Mouse (Mus musculus) ZHBTc4 (cell line): ENCODE results near the gene Mef2a.

Source experiments
- DNase-seq: peaks from one replicate; pipeline ENCODE4 v3.0.0-alpha.2; 2011; ENCODE audit warnings: low read depth, low spot score

Gene Mef2a

DNA sequence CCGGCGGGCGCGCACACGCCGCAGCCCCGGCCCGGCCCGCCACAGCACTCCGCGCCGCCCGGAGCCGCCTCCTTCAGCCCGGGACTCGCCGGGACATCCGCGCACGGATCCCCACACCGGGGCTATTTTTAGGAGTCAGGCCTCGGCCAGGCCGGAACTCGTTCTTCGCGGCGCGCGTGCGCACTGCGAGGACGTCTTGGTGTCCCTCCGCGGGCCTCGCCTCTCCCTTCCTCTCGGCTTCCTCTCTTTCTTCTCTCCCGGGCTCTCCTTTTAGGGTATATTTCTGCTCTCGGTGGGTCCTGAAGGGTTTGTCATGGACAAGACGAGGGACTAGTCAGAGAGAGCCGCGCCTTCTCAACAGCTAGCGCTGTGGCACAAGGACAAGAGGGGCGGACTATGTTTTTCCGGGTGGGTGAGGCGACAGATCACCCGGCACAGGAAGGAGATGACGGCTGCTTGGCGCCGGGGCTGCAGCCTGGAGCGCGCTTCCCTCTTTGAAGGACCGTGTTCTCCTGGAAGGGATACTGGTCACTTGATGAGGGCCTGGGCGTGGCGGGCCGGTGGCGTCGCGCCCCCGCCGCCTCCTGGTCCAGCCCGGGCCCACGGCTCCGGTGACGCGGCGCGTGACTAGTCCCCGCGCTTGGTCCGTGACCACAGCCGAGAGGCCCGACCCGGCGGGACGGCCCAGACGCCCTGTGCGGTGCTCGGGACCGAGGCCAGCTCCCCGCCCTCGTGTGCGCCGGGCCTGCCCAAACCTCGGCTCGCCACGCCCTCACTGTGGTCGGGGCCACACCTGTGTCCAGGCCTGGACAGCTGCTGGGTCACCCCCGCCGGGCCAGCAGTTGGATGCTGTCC lies at the start of gene Mef2a:
Gene Mef2a, minus strand, starts transcription at position 130 of the 855 bp plus-strand sequence.
- DNase-seq: peak; percentile 96

DNA sequence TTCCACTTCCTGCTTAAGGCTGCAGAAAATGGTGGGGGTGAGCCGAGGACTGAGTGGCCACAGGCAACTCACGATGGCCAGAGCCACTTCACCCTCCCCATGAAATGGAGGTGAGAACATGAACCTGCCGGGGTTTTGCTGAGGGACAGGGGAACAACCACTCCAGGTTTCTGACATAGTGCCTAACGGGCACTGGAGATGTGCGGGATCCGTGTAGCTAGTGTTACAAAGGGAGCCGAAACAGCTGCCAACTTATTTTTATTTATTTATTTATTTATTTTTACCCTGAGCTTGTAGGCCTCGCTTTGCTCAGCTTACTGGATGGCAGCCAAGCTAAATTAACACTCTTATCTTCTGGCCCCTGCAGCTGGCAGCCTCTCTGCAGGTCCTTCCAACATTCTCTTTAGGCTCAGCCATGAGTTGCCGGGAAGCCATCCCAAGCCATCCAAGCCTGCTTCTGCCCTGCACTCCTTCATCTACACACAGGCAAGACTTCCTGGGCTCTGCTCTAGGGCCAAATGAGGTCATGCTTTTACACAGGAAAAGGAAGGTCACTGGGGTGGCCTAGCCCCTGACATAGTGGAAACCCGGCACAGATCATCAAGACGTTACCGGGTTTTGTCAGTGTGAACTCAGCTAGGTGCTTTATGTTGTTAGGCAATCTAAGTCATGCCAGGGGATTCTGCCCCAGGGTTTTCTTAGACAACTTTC lies 49.0 kb upstream of the Mef2a start:
- no peak for DNase-seq

DNA sequence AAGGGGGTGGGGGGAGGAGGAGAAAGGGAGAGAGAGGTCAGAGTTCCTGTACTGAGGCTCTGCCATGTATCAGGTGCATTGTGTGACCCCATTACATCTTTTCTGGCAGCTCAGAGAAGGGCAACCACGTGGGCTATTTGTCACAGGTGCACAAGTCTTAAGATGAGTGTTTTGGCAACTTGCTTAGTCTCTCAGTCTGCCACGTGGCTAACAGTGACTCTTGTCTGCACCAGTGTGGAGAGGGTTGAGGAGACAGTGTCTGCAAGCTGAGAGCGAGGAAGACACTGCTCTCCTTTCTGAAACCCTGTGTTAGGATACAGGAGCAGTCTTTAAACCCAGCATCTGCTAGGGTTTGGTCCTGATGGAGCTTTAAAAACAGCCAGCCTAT lies 48.4 kb upstream of the Mef2a start:
- no peak for DNase-seq

DNA sequence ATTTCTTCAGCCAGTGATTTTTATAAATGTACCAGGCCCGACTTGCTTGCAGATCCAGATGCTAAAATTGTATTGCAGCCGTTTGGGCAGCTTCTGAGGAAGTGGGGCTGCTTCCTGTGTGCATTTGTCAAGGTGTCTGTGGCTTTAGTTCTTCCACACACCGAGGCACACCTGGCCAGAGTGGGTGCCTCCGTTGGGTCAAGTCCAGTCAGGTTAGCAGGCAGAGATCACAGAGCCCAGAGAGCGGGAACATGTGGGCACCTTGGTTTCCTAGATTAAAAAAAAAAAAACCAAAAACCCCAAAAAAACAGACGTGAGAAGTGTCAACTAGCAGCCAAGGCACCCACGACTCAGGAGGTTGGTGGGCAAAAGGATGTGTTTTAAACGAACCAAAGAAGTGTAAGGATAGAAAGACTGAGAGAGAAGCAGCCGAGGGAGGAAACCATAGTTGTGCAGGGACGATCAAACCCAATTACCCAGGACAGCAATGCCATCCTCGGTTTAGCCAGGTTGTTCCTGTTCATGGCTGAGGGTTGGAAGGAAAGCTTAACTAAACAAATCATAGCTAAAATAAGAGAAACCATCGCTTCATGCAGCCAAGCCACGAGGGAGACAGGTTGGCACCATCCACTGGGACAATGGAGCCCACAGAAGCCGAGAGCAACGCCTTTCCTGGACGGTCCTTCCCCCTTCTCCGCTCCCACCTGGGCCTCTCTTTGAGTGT lies 47.1 kb upstream of the Mef2a start:
- no peak for DNase-seq

DNA sequence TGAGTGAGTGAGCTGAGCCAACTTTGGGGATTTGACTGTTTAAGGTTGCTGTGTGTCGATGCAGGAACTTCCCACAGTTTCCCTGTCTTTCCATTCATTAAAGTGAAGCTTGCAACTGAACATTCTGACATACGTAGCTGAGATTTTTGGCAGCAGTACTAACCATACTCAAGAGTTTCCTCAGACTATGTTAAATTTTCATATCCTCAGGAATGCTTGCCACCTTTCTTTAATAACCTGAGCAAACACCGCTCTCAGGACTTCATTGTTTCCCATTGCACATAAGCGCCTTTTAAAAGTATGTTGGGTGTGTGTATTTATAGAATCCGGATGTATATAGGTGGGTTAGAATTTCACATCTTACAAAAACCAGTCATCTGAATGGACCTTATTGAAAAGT lies 45.5 kb upstream of the Mef2a start:
- DNase-seq: no peak

DNA sequence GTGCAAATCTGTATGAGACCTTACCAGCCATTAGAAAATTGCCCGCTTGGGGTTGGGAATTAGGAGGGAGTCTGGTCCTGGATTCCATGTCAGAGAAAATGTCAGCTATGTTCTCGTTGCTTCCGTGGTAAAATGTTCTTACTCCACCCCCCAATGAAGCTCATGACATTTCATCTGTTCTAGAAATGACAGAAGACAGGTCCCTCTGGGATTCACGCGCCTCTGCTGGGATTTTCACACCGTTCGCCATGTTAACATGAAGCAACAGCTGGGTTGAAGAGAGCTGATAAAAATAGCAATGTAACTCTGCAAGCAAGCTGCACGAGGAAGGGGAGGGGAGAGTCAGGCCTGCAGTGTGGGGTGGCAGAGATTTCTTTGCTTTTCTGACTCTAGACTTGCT lies 42.1 kb upstream of the Mef2a start:
- DNase-seq: no peak

DNA sequence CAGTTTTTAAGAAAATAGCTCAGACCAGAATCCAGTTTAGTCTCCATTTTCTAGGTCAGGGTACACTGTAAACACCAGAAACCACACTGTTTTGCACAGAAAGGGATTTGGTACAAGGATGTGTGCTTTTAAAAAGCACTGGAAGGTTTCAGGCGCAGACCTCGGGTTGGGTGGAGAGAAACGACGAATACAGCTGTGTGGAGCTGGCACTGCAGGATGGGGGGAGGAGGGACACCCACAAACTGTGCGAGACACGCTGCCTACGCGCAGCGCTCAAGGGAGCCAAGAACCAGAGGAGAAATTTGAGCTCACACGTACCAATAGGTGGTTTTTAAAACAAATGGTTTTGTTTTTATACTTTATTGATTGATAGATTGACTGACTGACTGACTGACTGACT lies 40.0 kb upstream of the Mef2a start:
- no peak for DNase-seq

DNA sequence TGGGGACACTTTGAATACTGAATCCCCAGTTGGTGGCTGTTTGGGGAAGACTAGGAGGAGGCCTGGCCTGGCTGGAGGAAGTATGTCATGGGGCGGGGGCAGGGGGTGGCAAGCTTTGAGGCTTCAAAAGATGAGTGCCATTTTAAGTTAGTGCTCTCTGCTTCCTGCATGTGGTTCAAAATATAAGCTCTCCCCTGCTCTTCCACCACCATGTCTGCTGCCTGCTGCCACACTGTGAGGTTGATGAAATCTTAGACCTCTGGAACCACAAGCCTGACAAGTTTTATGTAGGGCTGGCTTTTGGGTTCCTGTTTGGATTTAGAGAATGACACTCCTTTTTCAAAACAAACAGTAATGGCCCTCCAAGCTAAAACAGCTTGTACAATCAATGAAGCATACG lies 34.4 kb upstream of the Mef2a start:
- no peak for DNase-seq

DNA sequence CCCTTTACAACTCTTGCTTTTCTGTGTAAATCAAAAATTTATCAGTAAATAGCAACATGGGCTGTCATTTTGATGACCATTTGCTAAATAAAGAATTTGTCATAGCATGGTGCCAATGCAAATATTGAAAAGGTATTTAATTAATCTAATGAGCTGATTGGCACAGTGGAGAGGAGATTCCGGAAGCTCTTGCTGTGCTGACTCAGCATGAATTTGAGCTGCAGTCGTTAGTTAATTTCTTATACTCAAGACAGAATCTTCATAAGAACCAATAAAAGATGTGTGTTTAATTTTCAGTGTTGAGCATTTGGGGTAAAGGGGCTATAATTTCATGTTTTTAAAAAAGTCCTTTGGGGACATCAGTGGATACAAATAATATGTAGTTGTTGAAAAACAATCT lies 31.5 kb upstream of the Mef2a start:
- DNase-seq: no peak

DNA sequence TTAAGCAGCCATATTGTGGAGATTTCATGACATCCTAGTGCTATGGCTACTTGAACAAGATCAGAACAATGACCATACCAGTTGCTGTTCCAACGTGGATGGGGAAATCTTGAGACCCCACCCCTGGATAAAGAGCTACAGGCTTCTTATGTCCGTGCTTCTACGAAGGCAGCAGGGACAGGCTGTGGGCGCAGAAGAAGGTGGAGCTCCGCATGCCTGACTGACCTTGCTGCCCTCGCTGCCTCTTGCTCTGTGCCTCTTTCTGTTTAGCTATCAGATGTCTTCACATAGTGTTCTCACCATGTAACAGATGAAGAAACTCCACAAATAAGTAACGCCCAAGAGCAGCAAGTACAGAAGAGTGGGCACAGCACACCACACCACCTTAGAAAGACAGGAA lies 29.7 kb upstream of the Mef2a start:
- no peak for DNase-seq

DNA sequence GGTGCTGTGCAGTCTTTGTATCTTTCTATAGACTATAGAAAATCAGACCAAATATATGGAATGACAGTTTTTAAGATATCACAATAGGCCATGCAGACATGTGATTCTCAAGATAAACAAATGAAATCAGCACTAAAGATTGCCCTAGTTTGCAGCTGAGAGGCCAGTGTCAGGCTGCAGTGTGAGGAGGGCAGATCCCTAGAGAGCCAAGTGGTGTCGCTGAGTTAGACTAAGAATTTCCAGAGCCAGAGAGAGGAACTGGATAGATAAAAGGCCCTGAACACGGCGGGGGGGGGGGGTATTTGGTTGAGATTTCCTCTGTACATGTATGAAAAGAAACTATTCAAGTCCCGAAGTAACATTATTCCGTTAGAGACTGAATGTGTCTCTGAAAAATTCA lies 28.7 kb upstream of the Mef2a start:
- DNase-seq: no peak

DNA sequence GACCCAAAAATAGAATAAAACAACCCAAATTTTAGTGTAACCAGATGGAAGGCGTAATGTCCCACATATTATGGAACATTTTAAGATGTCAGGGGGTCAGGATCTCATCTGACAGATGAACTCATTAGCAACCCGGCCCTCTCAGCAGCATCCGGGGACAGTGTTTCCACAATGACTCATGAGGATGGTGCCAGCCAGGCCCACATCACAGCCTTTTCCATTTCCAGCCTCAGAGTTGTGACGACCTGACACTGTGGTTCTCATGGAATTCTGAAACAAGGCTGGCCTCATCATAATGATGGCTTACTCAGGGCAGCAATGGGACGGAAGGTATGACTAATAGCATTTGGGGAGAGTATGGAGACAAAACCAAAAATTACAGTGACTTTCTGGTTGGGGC lies 18.1 kb upstream of the Mef2a start:
- DNase-seq: no peak

DNA sequence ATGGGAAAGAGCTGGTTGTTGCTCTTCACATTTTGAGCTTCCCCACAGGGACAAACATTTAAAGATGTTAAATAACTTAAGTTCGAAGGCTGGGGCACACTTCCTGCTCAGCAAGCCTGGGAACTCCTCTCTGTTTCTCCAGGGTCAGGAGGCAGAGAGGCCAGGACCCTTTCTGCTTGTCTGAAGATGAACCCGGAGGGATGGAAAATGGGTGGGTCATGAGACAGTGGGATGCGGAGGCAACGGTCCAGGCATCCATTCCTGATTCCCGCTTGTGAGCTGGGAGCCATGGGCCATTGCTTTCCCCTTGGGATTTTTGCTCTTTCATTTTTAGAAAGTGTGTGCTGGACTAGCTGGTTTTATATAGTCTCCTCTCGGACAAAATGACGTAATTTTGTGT lies 17.4 kb upstream of the Mef2a start:
- no peak for DNase-seq

DNA sequence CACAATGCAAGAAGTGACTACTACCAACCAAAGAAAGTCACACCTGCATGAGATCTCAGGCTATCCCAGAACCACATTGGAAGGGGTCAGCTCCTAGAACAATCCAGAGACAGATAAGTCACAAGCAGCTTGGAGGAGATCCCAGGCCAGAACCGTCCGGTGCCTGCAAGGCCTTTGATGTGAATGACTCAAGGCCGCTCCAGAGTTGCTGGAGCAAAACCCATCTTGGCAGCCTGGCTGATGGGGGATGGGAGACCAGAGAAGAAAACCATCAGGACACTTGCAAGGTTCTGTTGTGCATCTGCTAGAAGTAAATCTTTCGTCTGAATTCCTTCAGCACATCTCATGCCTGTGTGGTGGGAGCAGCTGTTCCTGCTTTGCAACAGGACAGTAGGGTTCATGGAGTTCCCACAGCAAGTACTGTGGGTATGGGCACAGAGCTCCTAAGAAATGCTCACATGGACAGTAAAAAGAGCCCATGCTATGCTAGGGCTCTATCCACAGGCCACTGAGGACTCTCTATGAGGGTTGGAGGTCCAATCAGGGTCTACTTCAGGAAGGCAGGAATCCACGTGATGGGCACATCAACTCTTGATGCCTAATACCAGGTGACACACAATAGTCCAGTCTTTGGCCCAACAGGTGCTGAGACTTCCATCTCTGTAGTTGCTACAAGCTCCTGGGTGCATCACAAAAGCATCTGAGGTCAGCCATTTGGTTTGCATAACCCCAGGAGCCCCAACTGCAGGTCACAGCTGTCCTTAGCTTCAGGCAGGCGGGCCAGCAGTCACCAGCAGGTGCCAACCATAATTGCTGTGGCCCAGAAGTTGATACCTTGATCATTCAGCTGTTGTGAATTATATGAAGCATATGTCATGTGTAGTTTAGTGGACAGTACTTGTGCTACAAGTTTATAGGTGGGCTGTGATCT lies 12.5 kb upstream of the Mef2a start:
- no peak for DNase-seq

DNA sequence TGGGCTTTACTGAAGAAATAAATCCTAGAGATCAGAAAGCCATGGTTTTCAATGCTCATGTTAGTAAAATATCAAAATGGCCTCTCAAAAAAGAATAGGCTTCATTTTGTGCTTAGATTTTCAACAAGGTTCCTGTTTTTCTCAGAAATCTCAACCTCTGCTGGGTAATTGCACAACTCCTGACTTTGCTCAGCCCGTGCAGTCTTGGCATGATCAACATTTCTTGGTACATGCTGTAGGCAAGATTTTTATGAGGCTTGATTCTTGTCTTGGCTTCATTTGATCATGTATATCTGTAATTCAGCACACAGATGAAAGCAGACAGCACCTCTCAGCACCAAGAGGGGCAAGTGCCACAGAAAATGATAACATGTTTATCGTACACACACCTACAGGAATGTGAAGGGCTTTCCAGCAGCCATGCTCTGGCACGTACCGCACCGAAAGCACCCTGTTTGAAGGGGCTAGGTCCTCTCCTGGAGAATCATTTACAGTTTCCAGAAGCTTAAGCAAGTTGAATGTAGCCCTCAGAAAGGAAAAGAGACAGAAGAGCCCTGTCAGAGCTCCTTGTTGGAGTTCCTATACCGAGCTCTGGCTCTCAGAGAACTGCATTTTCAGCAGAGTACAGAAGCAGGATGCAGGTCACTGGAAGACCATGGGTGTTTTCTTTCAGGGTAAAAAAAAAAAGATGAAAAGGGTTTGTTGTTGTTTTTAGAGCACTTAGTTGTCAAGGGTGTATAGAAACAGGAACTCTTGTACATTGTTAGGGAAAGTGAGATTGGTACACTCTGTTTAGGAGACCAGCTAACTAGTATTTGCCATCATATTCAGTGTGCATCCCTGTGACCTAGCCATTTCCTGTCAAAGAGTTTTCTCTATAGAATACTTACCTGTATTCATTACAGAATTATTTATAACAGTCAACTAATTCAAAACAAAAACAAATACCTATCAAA lies 7.8 kb upstream of the Mef2a start:
- no peak for DNase-seq

DNA sequence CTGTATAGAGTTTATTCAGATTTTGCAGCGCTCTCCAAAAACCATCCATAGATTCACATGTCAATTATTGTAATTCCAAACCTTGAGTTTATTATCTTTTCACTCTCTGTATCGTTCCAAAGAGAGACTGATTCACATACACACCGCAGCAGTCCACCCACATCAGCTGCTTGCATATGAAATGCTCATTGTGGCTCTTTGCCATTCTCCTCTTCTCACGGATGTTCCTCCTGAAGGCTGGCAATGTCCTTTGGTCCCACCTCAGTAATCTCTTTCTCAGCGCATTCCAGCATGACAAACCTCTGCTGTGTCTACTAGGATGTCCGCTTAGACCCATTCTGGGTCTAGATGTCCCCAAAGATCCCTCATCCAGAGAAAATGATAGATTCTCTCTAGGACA lies 4.1 kb upstream of the Mef2a start:
- no peak for DNase-seq

DNA sequence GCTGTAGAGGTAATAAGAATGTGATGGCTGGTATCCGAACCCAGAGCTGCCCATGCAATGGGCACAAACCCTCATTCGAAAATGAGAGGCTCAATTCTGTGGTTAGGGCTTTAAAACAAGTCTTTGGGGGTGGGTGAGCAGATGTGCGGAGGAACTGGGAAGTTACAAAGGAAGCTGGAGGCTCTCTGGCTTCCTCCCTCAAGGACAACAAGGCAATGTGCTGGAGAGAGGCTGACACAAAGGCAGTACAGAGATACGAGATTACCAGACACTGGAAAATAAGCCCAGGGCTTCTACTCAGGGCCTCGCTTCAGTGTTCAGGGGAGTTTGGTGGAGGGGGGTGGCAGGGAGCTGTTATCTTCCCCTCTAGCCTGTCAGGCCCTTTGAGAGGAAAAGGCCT lies 1.3 kb upstream of the Mef2a start:
- DNase-seq: no peak

DNA sequence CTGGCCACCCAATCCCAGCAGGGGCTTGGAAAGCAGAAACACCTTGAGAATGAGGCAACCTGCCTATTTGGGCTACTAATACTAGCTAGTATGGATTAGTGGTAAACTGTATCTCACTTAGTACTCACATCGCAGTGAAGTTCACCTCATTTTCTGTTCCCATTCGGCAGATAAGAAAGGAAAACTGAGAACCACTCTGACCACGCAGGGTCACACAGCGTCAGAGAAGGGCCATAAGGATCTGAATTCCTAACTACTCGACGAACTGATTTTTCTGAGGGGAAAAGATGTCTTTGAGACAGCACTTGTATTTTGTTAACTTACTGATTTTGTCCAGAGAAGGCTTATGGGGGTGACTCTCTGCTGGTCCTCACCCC lies 914 bp upstream of the Mef2a start:
- DNase-seq: no peak

DNA sequence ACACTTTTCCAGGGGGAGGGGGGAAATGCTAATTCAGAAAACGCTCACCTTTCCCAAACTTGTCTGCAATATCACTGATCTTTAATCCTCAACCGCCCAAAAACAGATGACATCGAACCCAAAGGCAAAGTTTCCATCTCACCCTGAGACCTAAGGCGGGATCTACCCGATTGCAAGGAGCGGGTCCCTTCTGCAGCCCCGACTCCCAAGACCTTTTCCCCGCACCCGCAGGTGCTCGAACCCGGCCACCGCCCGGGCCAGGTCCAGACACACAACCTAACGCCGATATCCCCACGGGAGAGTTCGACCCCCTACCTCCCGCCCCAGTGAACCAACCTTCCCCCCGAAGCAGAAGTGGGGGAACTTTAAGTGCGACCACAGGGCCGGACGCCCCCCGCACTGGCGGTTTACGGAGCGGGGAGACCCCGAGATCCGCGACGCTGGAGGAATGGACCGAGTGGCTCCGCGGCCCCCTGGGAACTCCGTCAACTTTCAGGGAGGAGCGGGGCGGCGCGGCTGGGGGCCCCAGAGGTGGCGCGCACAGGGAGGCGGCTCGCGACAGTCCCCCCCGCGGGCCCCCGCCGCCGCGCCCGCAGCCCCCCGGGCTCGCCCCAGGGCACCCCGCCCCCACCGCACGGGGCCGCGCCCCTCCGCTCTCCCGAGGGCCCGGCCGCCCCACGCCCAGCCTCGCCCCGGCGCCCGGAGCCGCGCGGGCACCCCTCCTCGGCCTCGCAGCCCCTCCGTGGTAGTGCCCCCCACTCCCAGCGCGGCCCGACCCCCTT lies 576 bp downstream of the Mef2a start:
- peak; percentile 55 for DNase-seq
